Mouse (Mus musculus): Measurements from ENCODE around the gene 4933400A11Rik.
A peak's percentile ranks its signal among the peaks of the same experiment; 100 is the strongest.

4933400A11Rik gene

DNA sequence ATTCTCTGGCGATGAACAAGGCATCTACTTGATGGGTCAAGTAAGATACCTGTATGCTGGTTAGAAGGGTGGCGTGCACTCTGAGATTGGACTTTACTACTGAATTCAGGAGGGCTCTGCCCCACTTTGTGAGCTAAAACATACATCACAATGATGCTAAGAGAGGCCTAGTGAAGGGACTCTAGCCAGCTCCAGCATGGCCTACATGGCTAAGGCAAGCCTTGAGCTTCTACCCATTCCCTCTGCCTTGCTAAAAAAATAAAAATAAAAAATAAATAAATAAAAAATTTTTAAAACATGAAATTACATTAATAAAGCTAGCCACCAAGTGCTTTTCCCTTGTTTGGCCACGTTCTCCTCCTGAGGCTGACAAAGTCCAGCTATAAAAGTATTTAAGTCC is at the start of gene 4933400A11Rik:
TSS of gene 4933400A11Rik (minus strand) at position 101 of the 400 bp plus-strand sequence.
- DNase-seq (ENCODE audit: low read depth): no peak

DNA sequence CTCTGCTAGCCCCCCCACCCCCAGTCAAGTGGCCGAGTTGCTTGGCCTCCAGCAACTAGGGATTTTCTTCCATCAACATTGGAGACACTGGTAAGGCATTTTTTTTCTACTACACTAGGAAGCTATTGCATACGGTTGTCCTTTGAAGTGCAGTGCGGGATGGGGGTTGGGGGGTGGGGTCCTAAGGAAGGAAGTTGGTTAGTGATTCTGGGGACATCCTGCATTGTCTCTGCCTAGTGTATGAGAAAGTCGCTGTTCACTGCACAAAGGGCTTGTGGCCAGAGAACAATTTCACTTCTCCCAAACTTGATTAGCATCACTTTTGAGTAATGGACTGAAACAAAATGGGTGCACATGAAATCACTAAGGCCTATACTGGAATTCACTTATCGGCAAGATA is 48.7 kb upstream of the 4933400A11Rik start:
- DNase-seq (ENCODE audit: low read depth): no peak

DNA sequence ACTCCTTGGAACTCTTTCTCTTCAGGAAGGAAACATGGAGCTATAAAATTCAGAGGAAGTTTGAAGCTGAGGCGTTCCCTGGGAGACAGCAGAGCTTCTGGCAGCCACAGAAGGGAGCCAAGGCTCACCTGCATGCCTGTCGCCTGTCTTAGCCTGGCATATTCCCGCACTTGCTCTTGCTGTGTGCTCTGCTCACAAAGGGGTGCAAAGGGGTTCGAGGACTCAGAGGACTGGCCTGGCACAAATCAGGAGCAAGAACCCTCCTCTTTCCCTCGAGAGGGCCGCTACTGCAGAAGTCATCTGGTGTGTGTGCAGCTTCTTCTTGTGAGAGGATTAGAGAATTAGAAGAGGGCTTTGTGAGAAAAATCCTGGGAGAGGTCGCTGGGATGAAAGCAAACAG is 48.3 kb upstream of the 4933400A11Rik start:
- DNase-seq (ENCODE audit: low read depth): no peak

DNA sequence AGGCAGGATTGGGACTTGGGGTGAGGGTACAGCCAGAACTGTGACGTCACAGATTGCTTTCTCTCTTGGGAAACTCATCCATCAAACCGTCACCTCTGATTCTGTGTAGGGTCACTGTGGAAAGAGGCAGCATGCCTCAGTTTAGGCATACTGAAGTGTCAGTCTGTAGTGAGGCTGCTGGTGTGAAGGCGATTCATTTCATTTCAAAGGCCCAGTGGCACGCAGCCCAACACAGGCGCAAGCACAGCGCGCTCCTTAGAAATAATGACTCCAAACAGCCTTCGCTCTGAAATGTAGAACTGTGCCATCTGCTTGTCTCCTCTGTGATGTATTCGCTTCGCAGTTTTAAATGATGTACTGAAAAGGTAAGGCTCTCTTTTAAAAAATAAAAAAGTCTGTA is 47.5 kb upstream of the 4933400A11Rik start:
- no peak for DNase-seq (ENCODE audit: low read depth)

DNA sequence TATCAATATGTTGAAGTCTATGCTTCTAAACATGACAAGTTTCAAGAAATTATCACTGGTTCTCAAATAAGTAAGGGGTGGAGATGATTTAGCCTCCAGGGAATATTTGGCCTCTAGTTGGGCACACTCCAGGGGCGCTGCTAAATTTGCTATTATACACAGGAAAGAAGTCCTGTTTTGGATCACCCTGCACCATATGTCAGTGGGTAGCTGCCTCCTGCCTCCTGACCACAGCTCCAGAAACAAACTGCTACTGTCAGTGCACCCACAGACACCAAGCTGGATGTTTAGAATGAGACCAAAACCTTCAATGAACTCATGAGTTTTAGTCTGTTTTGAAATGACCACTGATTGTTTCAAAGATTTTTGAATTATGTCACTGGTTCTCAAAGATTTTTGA is 34.2 kb upstream of the 4933400A11Rik start:
- DNase-seq (ENCODE audit: low read depth): no peak

DNA sequence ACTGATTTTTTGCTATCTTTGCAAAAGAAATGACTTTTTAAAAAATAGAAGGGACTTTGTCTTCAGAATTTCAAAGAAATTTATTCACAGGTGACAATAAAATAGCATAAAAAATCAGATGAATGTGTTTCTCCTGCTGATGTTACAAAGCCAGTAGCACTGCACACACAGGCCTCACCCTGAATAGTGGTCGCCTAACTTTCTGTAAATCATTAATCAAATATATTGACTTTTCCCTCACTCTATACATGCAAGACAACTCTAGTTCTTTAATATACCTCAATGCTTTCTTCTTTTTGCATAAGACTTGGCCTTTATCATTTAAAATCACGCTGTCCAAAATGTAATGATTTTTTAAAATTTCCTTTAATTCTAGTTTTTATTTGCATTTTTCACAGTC is 32.3 kb upstream of the 4933400A11Rik start:
- no peak for DNase-seq (ENCODE audit: low read depth)

DNA sequence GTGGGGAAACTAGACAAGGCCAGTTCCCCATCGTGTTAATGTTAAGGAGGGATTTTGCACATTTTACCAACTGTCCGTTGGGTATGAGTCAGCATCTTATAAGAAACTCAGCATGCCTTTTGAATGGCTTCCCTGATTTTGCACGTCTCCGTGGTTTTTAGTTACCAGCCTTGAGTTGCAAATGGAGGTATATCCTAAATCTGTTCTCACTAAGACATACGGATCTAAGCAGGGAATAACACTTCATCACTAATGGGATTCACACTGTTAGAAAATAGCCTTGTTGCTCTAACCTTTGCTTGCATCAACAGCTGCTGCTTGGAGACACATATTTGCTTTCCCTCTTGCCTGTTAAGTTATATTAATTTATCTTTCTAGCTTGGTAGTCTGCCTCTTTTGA is 31.9 kb upstream of the 4933400A11Rik start:
- DNase-seq (ENCODE audit: low read depth): no peak

DNA sequence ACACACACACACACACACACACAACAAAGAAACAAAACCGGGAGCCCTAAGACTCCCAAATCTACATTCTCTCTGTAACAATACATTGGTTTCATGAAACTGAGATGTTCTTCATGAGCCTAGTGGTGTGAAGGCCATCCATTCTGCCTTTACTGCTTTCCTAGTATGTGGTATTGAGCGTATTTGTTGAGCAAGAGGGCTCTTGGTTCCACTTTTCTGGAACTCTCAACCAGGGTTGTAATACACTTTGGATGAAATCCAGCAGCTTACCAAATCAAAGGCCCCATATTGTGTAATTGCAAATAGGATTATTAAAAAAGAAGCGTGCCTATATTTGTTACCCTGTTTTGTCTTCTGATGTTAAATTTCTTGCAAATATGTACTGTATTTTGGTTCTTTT is 28.3 kb upstream of the 4933400A11Rik start:
- DNase-seq (ENCODE audit: low read depth): no peak

DNA sequence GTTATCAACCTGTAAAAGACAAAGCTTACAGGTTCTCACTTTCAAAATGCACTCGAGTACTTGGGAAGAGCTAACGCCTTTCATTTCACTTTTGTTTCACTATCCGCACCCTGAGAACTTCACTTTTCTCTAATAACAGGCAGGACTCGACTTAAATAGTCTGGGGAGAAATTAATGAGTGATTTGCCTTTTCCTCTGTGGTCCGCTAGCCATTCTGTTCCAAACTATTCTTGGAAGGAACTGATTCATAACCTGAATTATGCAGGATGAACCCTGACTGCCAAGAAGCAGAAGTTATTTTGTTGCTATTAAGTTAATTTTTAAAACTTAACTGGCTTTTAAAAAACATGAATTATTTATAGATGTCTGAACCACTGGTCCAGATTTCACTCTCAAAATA is 26.4 kb upstream of the 4933400A11Rik start:
- no peak for DNase-seq (ENCODE audit: low read depth)

DNA sequence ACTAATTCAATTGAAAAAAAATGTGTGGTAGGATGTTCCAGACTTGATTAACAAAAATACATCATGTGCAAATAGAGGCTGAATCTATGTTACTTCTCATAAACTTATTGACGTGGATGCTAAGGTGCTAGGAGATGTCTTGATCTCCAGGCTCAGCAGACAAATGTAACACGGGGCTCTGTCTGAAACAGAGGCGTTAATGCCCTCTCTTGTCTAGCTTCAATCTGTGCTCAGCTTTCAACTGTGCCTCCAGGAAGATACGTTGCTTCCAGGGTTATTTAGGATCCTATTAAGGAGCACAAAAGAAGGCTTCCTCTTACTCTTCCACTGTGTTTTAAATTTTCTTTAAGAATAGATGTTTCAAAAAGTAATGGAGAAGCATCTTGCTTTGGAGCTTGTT is 20.8 kb upstream of the 4933400A11Rik start:
- DNase-seq (ENCODE audit: low read depth): no peak

DNA sequence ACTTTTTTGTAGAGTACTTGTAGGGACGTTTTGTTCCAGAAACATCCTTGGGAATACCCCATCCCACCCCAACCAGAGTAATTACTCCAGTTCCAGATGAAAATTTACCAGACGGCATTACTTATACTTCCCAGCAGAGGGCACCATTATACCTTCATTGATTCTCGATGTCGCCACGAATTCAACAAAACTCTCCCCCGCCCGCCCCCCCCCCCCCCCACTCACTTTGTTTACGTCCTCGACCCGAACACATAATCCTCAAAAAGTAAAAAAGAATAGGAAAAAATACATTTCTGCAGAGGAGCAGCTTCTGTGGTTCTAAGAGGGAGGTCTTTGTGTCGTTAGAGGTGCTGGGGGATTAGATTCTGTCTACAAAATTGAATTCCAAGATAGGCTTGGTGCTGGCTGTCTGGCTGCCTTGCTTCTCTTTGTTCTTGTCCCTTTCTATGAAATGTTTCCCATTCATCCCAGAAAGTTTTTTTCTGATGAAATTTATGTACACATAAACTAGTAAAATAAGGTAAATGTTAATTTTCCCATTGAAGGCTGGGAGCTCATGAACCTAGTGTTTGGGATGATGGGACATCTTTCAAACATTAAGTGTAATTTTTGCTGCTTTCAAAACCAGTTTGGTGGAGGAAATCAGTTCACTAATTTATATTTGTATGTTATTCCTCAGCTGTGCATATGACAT is 19.7 kb upstream of the 4933400A11Rik start:
- peak; percentile 19 for DNase-seq (ENCODE audit: low read depth)

DNA sequence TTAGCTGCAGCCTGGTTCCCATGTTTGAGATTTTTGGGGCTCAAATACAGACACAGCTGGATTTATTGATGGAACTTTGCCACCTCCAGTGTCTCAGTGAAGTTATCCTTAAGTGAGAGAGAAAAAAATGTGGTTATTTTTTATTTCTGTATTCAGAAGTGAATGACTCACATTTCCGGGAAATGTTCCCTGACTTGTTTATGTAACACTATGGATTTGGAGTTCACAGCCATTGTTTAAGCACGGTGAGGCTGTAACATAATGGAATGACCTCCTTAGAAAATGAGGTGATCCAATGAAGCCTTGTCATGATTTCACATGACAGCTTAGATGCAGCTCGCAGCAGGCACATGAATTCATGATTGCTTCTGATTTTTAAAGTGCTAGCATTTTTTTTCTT is 17.7 kb upstream of the 4933400A11Rik start:
- no peak for DNase-seq (ENCODE audit: low read depth)

DNA sequence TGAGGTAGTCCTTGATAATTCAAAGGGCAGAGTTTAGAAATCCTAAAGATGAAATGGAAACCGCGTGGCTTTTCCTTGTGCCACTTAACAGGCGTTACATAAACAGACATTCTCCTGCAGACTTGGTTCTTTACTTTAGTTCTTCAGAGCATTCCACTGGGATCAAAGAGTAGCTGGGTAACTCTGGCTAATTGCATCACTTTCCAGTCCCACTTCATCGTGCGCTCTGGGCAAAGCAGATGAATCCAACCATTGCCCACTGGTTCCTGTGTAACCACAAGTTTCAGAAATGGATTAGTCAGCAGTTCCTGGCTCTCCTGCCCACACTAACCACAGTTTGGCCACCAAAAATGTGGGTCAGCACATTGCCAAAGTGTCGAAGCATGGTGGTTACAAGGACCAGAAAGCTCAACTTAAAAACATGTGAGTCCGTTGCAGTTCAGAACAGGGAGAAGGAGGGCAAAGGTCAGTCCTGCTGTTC is 15.4 kb upstream of the 4933400A11Rik start:
- DNase-seq (ENCODE audit: low read depth): no peak

DNA sequence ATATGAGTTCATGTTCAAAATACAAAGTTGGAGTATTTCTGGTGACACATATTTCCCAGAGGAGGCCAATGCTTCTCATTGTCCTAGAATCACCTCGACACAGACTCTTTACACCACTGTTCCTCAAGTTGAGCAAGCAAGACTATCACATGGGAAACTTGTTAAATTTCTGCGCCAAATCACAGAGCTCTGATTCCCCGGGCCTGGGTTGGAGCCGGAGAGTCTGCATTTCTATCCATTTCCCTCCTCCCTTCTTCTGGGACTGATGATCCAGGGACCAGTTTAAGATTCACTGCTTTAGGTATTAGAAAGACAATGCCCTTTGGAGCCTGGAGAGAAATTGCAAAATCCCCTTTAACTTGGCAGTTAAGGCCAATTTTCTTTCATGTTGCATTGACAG is 15.0 kb upstream of the 4933400A11Rik start:
- no peak for DNase-seq (ENCODE audit: low read depth)

DNA sequence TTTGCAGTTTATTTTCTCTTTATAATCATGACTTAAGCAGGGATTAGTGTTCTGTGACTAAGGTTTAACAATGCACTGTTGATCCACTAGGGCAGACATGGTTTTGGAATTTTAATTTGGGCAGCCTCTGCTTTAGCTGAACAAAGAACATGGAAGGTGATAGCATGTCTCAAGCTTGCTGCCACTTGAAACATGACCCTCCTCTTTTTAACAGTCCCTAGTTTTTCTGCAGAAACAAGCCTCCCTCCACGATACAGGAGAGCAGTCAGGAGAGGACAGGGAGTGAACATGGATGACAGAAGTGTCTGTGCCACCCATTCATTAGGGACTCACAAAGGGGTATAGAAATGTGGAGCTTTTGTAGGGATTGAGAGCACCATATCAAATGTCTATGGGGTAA is 13.4 kb upstream of the 4933400A11Rik start:
- no peak for DNase-seq (ENCODE audit: low read depth)

DNA sequence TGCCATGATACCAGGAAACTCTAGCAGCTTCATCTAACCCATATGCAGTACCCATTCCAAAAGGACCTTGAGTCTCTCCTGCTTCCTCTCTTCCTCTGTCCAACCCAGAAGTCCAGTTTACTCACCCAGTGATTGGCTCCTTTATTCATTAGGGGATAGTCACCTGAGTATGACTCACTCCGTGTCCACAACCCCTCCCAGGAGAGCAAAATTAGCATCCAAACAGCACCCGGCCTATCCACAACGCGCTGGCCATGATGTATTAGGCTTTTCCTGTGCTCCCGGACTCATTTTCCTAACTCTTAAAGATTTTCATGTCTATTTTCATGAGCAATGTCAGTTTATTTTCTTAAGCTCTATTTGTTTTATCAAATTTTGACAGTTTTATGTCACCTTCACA is 10.3 kb upstream of the 4933400A11Rik start:
- no peak for DNase-seq (ENCODE audit: low read depth)

DNA sequence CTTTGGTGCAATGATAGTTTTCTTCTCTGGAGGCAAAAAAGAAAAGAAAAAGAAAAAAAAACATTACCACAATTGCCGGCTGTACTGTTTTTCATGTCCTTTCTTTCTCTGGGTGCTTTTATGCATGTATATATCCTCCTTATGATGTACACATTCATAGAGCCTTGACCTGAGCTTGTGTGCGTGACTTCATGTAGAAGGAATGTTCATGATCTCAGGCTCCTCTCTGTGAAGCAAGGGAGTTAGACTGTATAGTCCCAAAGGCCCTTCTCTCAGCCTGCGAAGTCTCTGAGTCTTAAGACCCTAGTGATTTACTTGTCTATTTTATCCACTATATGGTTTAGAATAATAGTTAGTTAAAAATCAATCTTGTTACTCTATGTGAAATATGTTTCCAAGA is 21.4 kb downstream of the 4933400A11Rik start:
- no peak for DNase-seq (ENCODE audit: low read depth)

DNA sequence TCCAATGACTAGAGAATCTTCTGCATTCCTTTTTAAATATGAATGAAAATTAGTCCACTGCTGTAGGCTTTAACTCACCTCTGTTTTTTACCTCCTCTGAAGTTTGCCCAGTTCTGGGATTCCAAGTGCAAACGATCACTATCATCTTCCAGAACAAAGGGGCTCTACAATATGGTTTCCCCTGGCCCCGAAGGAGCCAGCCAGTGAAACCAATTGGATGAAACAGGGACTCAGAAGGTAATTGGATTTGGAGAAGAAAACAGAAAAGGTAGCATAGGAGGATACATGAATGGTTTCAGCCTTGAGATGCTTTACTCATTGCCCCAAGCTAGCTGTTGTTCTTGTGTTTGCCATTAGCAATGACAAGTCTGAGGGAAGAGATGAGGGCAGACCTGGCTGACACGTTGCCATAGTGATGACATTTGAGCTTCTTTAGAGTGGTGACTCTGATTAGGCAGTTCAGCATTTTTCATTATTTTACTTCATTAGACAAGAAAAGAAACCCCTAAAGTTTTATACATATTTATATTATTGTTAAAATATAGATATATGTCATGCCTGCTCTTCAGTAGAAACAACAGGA is 44.0 kb downstream of the 4933400A11Rik start:
- no peak for DNase-seq (ENCODE audit: low read depth)
